22 mouse cellular contexts compared by ENCODE assay signal in genomic region chr15:103353511-103354256, GRCm38 (mm10). TPM values are rescaled to one million over a fixed set of nuclear protein-coding genes. Genes with fewer than 3 reads are reported as not detected.
DNase-seq lines count a peak whose midpoint lies in the region; ATAC-seq lines count a peak whose summit lies in the region.
"Had no signal": no experiment of that assay in that cellular context is flagged by ENCODE, and none has a peak within 500 bp of the region (broad histone marks: within the 10 kb centered on the region; RNA-seq: fewer than 3 reads in every experiment).

No protein-coding gene starts in this region.

- no peaks in the 10 kb centered on the region for H3K9me3 ChIP-seq in heart, embryonic 10.5 days
- no peaks in the 10 kb centered on the region for H3K9me3 ChIP-seq in intestine, embryonic 14.5 days (ENCODE audit: control insufficient read depth, low read length)
- no peaks in the 10 kb centered on the region for H3K9me3 ChIP-seq in intestine, embryonic 15.5 days
- H3K9me3 ChIP-seq in neural tube, embryonic 15.5 days (replicated peaks): no peaks in the 10 kb centered on the region
- H3K9me3 ChIP-seq: G1E; hindbrain, embryonic 12.5 days; limb, embryonic 12.5 days; liver, embryonic 15.5 days; neural tube, embryonic 12.5 days had no signal

- peak; percentile 6 for DNase-seq in adrenal gland, adult 2 months
- no peak for DNase-seq in adrenal gland, postnatal 14 days
- no peak for DNase-seq in heart, embryonic 10.5 days (ENCODE audit: low spot score)
- DNase-seq in heart, postnatal 10 days: no peak
- no peak for DNase-seq in intestine, embryonic 14.5 days (ENCODE audit: low spot score)
- DNase-seq: cerebellum, adult 9-10 months; layer of hippocampus, adult 9-11 months had no signal

- H3K9ac ChIP-seq in intestine, embryonic 14.5 days (ENCODE audit: low read length): no peak overlapping the region
- no peak overlapping the region for H3K9ac ChIP-seq in intestine, embryonic 15.5 days
- no peak overlapping the region for H3K9ac ChIP-seq in neural tube, embryonic 15.5 days (replicated peaks)
- H3K9ac ChIP-seq: forebrain, postnatal 0 days; hindbrain, embryonic 12.5 days; limb, embryonic 12.5 days; liver, embryonic 15.5 days; lung, embryonic 14.5 days; neural tube, embryonic 12.5 days had no signal

- ATAC-seq in intestine, embryonic 14.5 days (replicated peaks; ENCODE audit: low FRiP score, low TSS enrichment, low read depth): 0 out of 2 replicates have a peak, but pooled peaks have one; percentile 14
- no peak for ATAC-seq in intestine, embryonic 15.5 days
- peak; percentile 42; the same call in 1 of the 2 replicates for ATAC-seq in neural tube, embryonic 15.5 days (ENCODE audit: low FRiP score)
- ATAC-seq: intestine, postnatal 0 days had no signal

- intact Hi-C loops in heart, postnatal 10 days (cut with DNase I): no loop called here

- peaks cover 96% of the 10 kb centered on the region for H3K36me3 ChIP-seq in heart, embryonic 10.5 days
- peaks cover 86% of the 10 kb centered on the region for H3K36me3 ChIP-seq in intestine, embryonic 14.5 days (ENCODE audit: control insufficient read depth, insufficient read depth, low read length)
- H3K36me3 ChIP-seq in intestine, embryonic 15.5 days: peaks cover 40% of the 10 kb centered on the region
- no peaks in the 10 kb centered on the region for H3K36me3 ChIP-seq in neural tube, embryonic 15.5 days

- 88% methylated on average over 11 of the region's 11 CpGs for WGBS in heart, embryonic 10.5 days
- WGBS in intestine, embryonic 14.5 days: 90% methylated on average over 11 of the region's 11 CpGs
- 90% methylated on average over 11 of the region's 11 CpGs for WGBS in intestine, embryonic 15.5 days
- WGBS in neural tube, embryonic 15.5 days: 92% methylated on average over 11 of the region's 11 CpGs

- H3K27me3 ChIP-seq in heart, embryonic 10.5 days (ENCODE audit: insufficient read depth, poor library complexity, severe bottlenecking): no peaks in the 10 kb centered on the region
- H3K27me3 ChIP-seq in intestine, embryonic 14.5 days (replicated peaks; ENCODE audit: control insufficient read depth, insufficient read depth, low read length): no peaks in the 10 kb centered on the region
- no peaks in the 10 kb centered on the region for H3K27me3 ChIP-seq in intestine, embryonic 15.5 days (replicated peaks)
- no peaks in the 10 kb centered on the region for H3K27me3 ChIP-seq in neural tube, embryonic 15.5 days (replicated peaks)
- H3K27me3 ChIP-seq: hindbrain, embryonic 12.5 days; limb, embryonic 12.5 days; liver, embryonic 15.5 days; neural tube, embryonic 12.5 days had no signal

- H3K4me2 ChIP-seq in intestine, embryonic 14.5 days (ENCODE audit: low read length): no peak overlapping the region
- no peak overlapping the region for H3K4me2 ChIP-seq in intestine, embryonic 15.5 days (replicated peaks)
- H3K4me2 ChIP-seq in neural tube, embryonic 15.5 days: no peak overlapping the region
- H3K4me2 ChIP-seq: hindbrain, embryonic 12.5 days; limb, embryonic 12.5 days; liver, embryonic 15.5 days; lung, embryonic 14.5 days; neural tube, embryonic 12.5 days had no signal

- H3K4me1 ChIP-seq in heart, embryonic 10.5 days: peaks cover 51% of the 10 kb centered on the region
- H3K4me1 ChIP-seq in intestine, embryonic 14.5 days (replicated peaks; ENCODE audit: control insufficient read depth, insufficient read depth, low read length): no peaks in the 10 kb centered on the region
- H3K4me1 ChIP-seq in intestine, embryonic 15.5 days (replicated peaks): peaks cover 5% of the 10 kb centered on the region; the same call in 1 of the 2 replicates
- peaks cover 4% of the 10 kb centered on the region; the same call in 1 of the 2 replicates for H3K4me1 ChIP-seq in neural tube, embryonic 15.5 days

- H3K27ac ChIP-seq in heart, embryonic 10.5 days: 0 out of 2 replicates have a peak overlapping the region, but pooled peaks have one; percentile 78
- no peak overlapping the region for H3K27ac ChIP-seq in intestine, embryonic 14.5 days (ENCODE audit: low read depth)
- H3K27ac ChIP-seq in intestine, embryonic 15.5 days: no peak overlapping the region
- no peak overlapping the region for H3K27ac ChIP-seq in neural tube, embryonic 15.5 days (replicated peaks)
- H3K27ac ChIP-seq: hindbrain, embryonic 12.5 days; hindbrain, postnatal 0 days; limb, embryonic 12.5 days; liver, embryonic 15.5 days; neural tube, embryonic 12.5 days had no signal

- H3K4me3 ChIP-seq in heart, embryonic 10.5 days: no peak overlapping the region
- H3K4me3 ChIP-seq in intestine, embryonic 14.5 days (ENCODE audit: low read depth, low read length): no peak overlapping the region
- no peak overlapping the region for H3K4me3 ChIP-seq in intestine, embryonic 15.5 days (replicated peaks)
- H3K4me3 ChIP-seq in neural tube, embryonic 15.5 days (replicated peaks): no peak overlapping the region
- H3K4me3 ChIP-seq: hindbrain, embryonic 12.5 days; limb, embryonic 12.5 days; liver, embryonic 15.5 days; neural tube, embryonic 12.5 days had no signal

RNA-seq across cellular contexts. Expression of gene Itga5, which starts 12.9 kb away (rescaled TPM):
- 10 to 100 TPM; 28.4 to 36.0 TPM for total RNA-seq in adrenal gland, adult 2 months (2021)
- 28.5 and 33.7 TPM in 2 replicates for polyA plus RNA-seq in adrenal gland, adult 2 months (2012; rRNA removed)
- 34.9 and 37.7 TPM in 2 replicates for total RNA-seq in adrenal gland, postnatal 14 days (2021)
- polyA plus RNA-seq in heart, embryonic 10.5 days (2016; fragmentation: Nextera tagmentation; extraction: Ambion mirVana): 60.6 and 98.7 TPM in 2 replicates
- total RNA-seq in heart, postnatal 10 days (2021): 100 to 1,000 TPM in 1 of 2 experiments, 10 to 100 TPM in 1; 89.4 to 101 TPM
- polyA plus RNA-seq in intestine, embryonic 14.5 days (2014; fragmentation: Nextera tagmentation; extraction: Ambion mirVana): 64.9 and 69.4 TPM in 2 replicates
- 44.8 and 45.5 TPM in 2 replicates for polyA plus RNA-seq in intestine, embryonic 15.5 days (2015; fragmentation: Nextera tagmentation; extraction: Ambion mirVana)
- 7.2 and 12.7 TPM in 2 replicates for polyA plus RNA-seq in neural tube, embryonic 15.5 days (2015; fragmentation: Nextera tagmentation; extraction: Ambion mirVana)

RNA-seq across cellular contexts. Expression of gene Zfp385a, which starts 13.8 kb away (rescaled TPM):
- total RNA-seq in adrenal gland, adult 2 months (2021): 10 to 100 TPM; 10.1 to 18.3 TPM
- polyA plus RNA-seq in adrenal gland, adult 2 months (2012; rRNA removed): 16.7 and 17.1 TPM in 2 replicates
- 18.7 and 19.9 TPM in 2 replicates for total RNA-seq in adrenal gland, postnatal 14 days (2021)
- 8.9 and 15.8 TPM in 2 replicates for polyA plus RNA-seq in heart, embryonic 10.5 days (2016; fragmentation: Nextera tagmentation; extraction: Ambion mirVana)
- total RNA-seq in heart, postnatal 10 days (2021): 10 to 100 TPM; 24.3 to 26.2 TPM
- 7.2 and 7.5 TPM in 2 replicates for polyA plus RNA-seq in intestine, embryonic 14.5 days (2014; fragmentation: Nextera tagmentation; extraction: Ambion mirVana)
- polyA plus RNA-seq in intestine, embryonic 15.5 days (2015; fragmentation: Nextera tagmentation; extraction: Ambion mirVana): 5.6 TPM in 2 replicates
- 18.6 and 19.9 TPM in 2 replicates for polyA plus RNA-seq in neural tube, embryonic 15.5 days (2015; fragmentation: Nextera tagmentation; extraction: Ambion mirVana)

RNA-seq across cellular contexts. Expression of gene Gpr84, which starts 43.3 kb away (rescaled TPM):
- total RNA-seq in adrenal gland, adult 2 months (2021): not detected
- polyA plus RNA-seq in adrenal gland, adult 2 months (2012; rRNA removed): 0.09 and 0.15 TPM in 2 replicates
- total RNA-seq in adrenal gland, postnatal 14 days (2021): not detected in 2 replicates
- polyA plus RNA-seq in heart, embryonic 10.5 days (2016; fragmentation: Nextera tagmentation; extraction: Ambion mirVana): 0.35 TPM in 1 of 2 replicates, not detected in the other
- total RNA-seq in heart, postnatal 10 days (2021): not detected
- polyA plus RNA-seq in intestine, embryonic 14.5 days (2014; fragmentation: Nextera tagmentation; extraction: Ambion mirVana): 0.11 and 0.34 TPM in 2 replicates
- 0.20 and 0.29 TPM in 2 replicates for polyA plus RNA-seq in intestine, embryonic 15.5 days (2015; fragmentation: Nextera tagmentation; extraction: Ambion mirVana)
- polyA plus RNA-seq in neural tube, embryonic 15.5 days (2015; fragmentation: Nextera tagmentation; extraction: Ambion mirVana): 0.33 and 0.60 TPM in 2 replicates
- total RNA-seq: adrenal gland, postnatal 10 days; G1E; gastrocnemius, adult 8-10 months had no signal
- polyA plus RNA-seq: embryonic facial prominence, embryonic 11.5 days; G1E; intestine, postnatal 0 days; lung, embryonic 14.5 days; urinary bladder, adult 2 months had no signal
